ENCODE assay signal across 12 mouse cellular contexts in the genomic region with DNA sequence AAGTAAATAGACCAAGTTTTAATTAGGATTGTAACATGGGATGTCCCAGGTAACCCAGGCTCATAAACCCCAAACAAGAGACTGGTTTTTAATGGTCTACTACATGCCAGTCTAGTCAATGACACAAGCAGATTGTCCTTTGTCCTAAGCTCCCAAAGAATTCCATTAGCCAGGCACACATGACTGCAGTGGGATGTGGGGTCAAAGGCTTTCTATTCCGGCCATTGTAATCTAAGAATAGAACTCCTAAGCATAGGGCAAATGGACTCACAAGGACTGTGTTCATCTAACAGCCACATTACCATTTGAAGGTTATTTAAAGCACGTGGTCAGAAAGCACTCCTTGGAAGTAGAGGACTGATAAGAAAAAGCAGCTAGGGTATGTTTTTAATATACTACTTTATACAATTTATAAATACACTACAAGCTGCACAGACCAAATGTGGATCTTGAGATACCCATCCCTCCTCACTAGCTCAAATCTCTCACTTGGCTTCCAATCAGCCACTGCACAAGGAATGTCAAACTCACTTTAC. TPM values are rescaled to one million over a fixed set of nuclear protein-coding genes. Genes with fewer than 3 reads are reported as not detected.
DNase-seq lines count a peak whose midpoint lies in the region; ATAC-seq and TF ChIP-seq lines count a peak whose summit lies in the region.
"Had no signal": no experiment of that assay in that cellular context is flagged by ENCODE, and none has a peak within 500 bp of the region (broad histone marks: within the 10 kb centered on the region; RNA-seq: fewer than 3 reads in every experiment).

No protein-coding gene starts in this region.

- WGBS in kidney, postnatal 0 days, result 54% methylated on average over 2 of the region's 2 CpGs

- H3K4me3 ChIP-seq in layer of hippocampus, adult 2 months, result no peak overlapping the region
- H3K4me3 ChIP-seq in kidney, postnatal 0 days (replicated peaks; ENCODE audit: low read depth, low read length), result no peak overlapping the region
- H3K4me3 ChIP-seq: embryonic facial prominence, embryonic 15.5 days had no signal

- ATAC-seq in kidney, postnatal 0 days (replicated peaks; ENCODE audit: low FRiP score, low read depth), result peak; percentile 65; the same call in 1 of the 2 replicates
- no peak for ATAC-seq in erythroblast, adult 5-6 weeks (replicated peaks; ENCODE audit: low FRiP score, poor library complexity, severe bottlenecking)
- ATAC-seq: hindbrain, postnatal 0 days had no signal

- no peak overlapping the region for H3K9ac ChIP-seq in kidney, postnatal 0 days (ENCODE audit: low read depth, low read length)
- H3K9ac ChIP-seq: embryonic facial prominence, embryonic 15.5 days had no signal

- no peaks in the 10 kb centered on the region for H3K9me3 ChIP-seq in kidney, postnatal 0 days (replicated peaks; ENCODE audit: low read length)

- DNase-seq in layer of hippocampus, adult 2 months (ENCODE audit: low spot score in 2 of 2), result no peak
- DNase-seq in layer of hippocampus, adult 9-10 months (ENCODE audit: low spot score), result no peak
- peak; percentile 67 for DNase-seq in R1 (ENCODE audit: low read depth, low spot score)
- DNase-seq in embryo, embryonic 9.5 days (ENCODE audit: extremely low spot score), result peak; percentile 27
- peak; percentile 40 for DNase-seq in kidney, postnatal 0 days (ENCODE audit: low spot score)
- DNase-seq in frontal cortex, postnatal 10 days (ENCODE audit: low spot score in 2 of 2), result no peak
- DNase-seq: adrenal gland, adult 8-10 months; cerebellum, adult 11-12 months; lung, adult 2 months had no signal

- no peak for TF ChIP-seq CTCF in layer of hippocampus, adult 2 months (conservative IDR thresholded peaks at IDR 0.05)
- TF ChIP-seq CTCF in kidney, postnatal 0 days (IDR thresholded peaks at IDR 0.05; ENCODE audit: low read depth), result no peak

- H3K4me1 ChIP-seq in kidney, postnatal 0 days (replicated peaks; ENCODE audit: insufficient read depth, low read length), result no peaks in the 10 kb centered on the region
- H3K4me1 ChIP-seq: embryonic facial prominence, embryonic 15.5 days had no signal

- H3K27ac ChIP-seq in layer of hippocampus, adult 2 months, result peak overlapping the region; percentile 4; the same call in 1 of the 2 replicates
- no peak overlapping the region for H3K27ac ChIP-seq in kidney, postnatal 0 days
- H3K27ac ChIP-seq: embryonic facial prominence, embryonic 15.5 days; hindbrain, postnatal 0 days had no signal

- H3K4me2 ChIP-seq in kidney, postnatal 0 days (ENCODE audit: low read length), result no peak overlapping the region
- H3K4me2 ChIP-seq: embryonic facial prominence, embryonic 15.5 days had no signal

- no peaks in the 10 kb centered on the region for H3K36me3 ChIP-seq in kidney, postnatal 0 days (ENCODE audit: insufficient read depth, low read length)
- H3K36me3 ChIP-seq: embryonic facial prominence, embryonic 15.5 days had no signal

- H3K27me3 ChIP-seq in kidney, postnatal 0 days (ENCODE audit: insufficient read depth, low read length), result no peaks in the 10 kb centered on the region
- H3K27me3 ChIP-seq: embryonic facial prominence, embryonic 15.5 days had no signal

RNA-seq across cellular contexts. Expression of a gene that starts 48.3 kb away (rescaled TPM):
- 10 to 100 TPM; 83.4 to 92.0 TPM for total RNA-seq in layer of hippocampus, adult 2 months (2021)
- 6.9 and 8.3 TPM in 2 replicates for polyA plus RNA-seq in kidney, postnatal 0 days (2015; fragmentation: Nextera tagmentation; extraction: Ambion mirVana)
- 16.7 and 20.7 TPM in 2 replicates for total RNA-seq in erythroblast, adult 5-6 weeks (2015; ENCODE audit: low replicate concordance)
- 9.9 and 16.5 TPM in 2 replicates for total RNA-seq in erythroblast, adult 5-6 weeks (2017; ENCODE audit: low replicate concordance)

RNA-seq across cellular contexts. Expression of a gene that starts 48.9 kb away (rescaled TPM):
- 1 to 10 TPM in 1 of 2 experiments, under 1 TPM in 1; 0.88 to 1.7 TPM for total RNA-seq in layer of hippocampus, adult 2 months (2021)
- polyA plus RNA-seq in kidney, postnatal 0 days (2015; fragmentation: Nextera tagmentation; extraction: Ambion mirVana), result 1.7 and 1.8 TPM in 2 replicates
- 3.1 TPM in 1 of 2 replicates, not detected in the other for total RNA-seq in erythroblast, adult 5-6 weeks (2015; ENCODE audit: low replicate concordance)
- 0.43 TPM in 1 of 2 replicates, not detected in the other for total RNA-seq in erythroblast, adult 5-6 weeks (2017; ENCODE audit: low replicate concordance)
- total RNA-seq: hindbrain, postnatal 0 days had no signal

Comparison
In these comparisons a context has a peak if more than half of its experiments do, and no peak if none do; other contexts are left out.
1. DNase-seq: peak in R1 (single experiment), embryo, embryonic 9.5 days (single experiment) and kidney, postnatal 0 days (single experiment); none in layer of hippocampus, adult 2 months (0 of 2), layer of hippocampus, adult 9-10 months (single experiment) and frontal cortex, postnatal 10 days (0 of 2).